In genomic region chr10:81327959-81328358, GRCm38 (mm10) we compare ENCODE assay signal across 8 mouse cellular contexts. TPM values are rescaled to one million over a fixed set of nuclear protein-coding genes. Genes with fewer than 3 reads are reported as not detected.
DNase-seq lines count a peak whose midpoint lies in the region; ATAC-seq and TF ChIP-seq lines count a peak whose summit lies in the region.
"Had no signal": no experiment of that assay in that cellular context is flagged by ENCODE, and none has a peak within 500 bp of the region (broad histone marks: within the 10 kb centered on the region; RNA-seq: fewer than 3 reads in every experiment).

No protein-coding gene starts in this region.

- no peak overlapping the region for H3K9ac ChIP-seq in lung, embryonic 14.5 days
- H3K9ac ChIP-seq in heart, embryonic 13.5 days = peak overlapping the region; percentile 78
- H3K9ac ChIP-seq in kidney, embryonic 16.5 days (replicated peaks; ENCODE audit: low read length) = 0 out of 2 replicates have a peak overlapping the region, but pooled peaks have one; percentile 3

- peak overlapping the region; percentile 95 for H3K27ac ChIP-seq in lung, embryonic 14.5 days (ENCODE audit: low read depth)
- H3K27ac ChIP-seq in heart, embryonic 13.5 days (replicated peaks) = peak overlapping the region; percentile 96
- H3K27ac ChIP-seq in kidney, embryonic 16.5 days (ENCODE audit: low read length) = peak overlapping the region; percentile 89

- H3K4me3 ChIP-seq in lung, embryonic 14.5 days (ENCODE audit: low read depth, low read length) = 0 out of 2 replicates have a peak overlapping the region, but pooled peaks have one; percentile 19
- H3K4me3 ChIP-seq in heart, embryonic 13.5 days = no peak overlapping the region
- no peak overlapping the region for H3K4me3 ChIP-seq in kidney, embryonic 16.5 days (ENCODE audit: low read length)

- no peaks in the 10 kb centered on the region for H3K9me3 ChIP-seq in lung, embryonic 14.5 days (ENCODE audit: low read depth, low read length)
- H3K9me3 ChIP-seq in heart, embryonic 13.5 days = no peaks in the 10 kb centered on the region
- no peaks in the 10 kb centered on the region for H3K9me3 ChIP-seq in kidney, embryonic 16.5 days (ENCODE audit: low read length)

- peak; percentile 1; the same call in 1 of the 2 replicates for ATAC-seq in lung, embryonic 14.5 days (ENCODE audit: insufficient read depth)
- no peak for ATAC-seq in heart, embryonic 13.5 days (ENCODE audit: extremely low read depth, insufficient number of reproducible peaks, low FRiP score, low TSS enrichment)
- ATAC-seq in kidney, embryonic 16.5 days (ENCODE audit: low FRiP score, low TSS enrichment) = no peak
- ATAC-seq in megakaryocyte-erythroid progenitor cell, adult 5-6 weeks (replicated peaks; ENCODE audit: low FRiP score, low TSS enrichment, poor library complexity, severe bottlenecking) = 0 out of 2 replicates have a peak, but pooled peaks have one; percentile 6
- no peak for ATAC-seq in frontal cortex, adult (ENCODE audit: low TSS enrichment)

- 20% methylated on average over 2 of the region's 2 CpGs for WGBS in lung, embryonic 14.5 days
- WGBS in heart, embryonic 13.5 days = 12% methylated on average over 2 of the region's 2 CpGs
- WGBS in kidney, embryonic 16.5 days = 12% methylated on average over 2 of the region's 2 CpGs

- peaks cover 9% of the 10 kb centered on the region for H3K27me3 ChIP-seq in lung, embryonic 14.5 days (ENCODE audit: insufficient read depth, low read length)
- H3K27me3 ChIP-seq in heart, embryonic 13.5 days (replicated peaks) = peaks cover 9% of the 10 kb centered on the region
- 0 out of 2 replicates have a peak, but pooled peaks cover 3% of the 10 kb centered on the region for H3K27me3 ChIP-seq in kidney, embryonic 16.5 days (ENCODE audit: insufficient read depth, low read length)

- no peak for TF ChIP-seq CTCF in lung, embryonic 14.5 days (IDR thresholded peaks at IDR 0.05; ENCODE audit: low read depth)

- H3K36me3 ChIP-seq in lung, embryonic 14.5 days (ENCODE audit: insufficient read depth) = peaks cover 41% of the 10 kb centered on the region
- peaks cover 49% of the 10 kb centered on the region for H3K36me3 ChIP-seq in heart, embryonic 13.5 days
- peaks cover 43% of the 10 kb centered on the region for H3K36me3 ChIP-seq in kidney, embryonic 16.5 days (ENCODE audit: insufficient read depth, low read length)

- no peak for DNase-seq in lung, embryonic 14.5 days
- DNase-seq in lung, postnatal 14 days = no peak
- DNase-seq in left cerebral cortex, adult 11 months (ENCODE audit: low spot score) = no peak

- H3K4me1 ChIP-seq in lung, embryonic 14.5 days (ENCODE audit: insufficient read depth) = peaks cover 28% of the 10 kb centered on the region
- peaks cover 66% of the 10 kb centered on the region for H3K4me1 ChIP-seq in heart, embryonic 13.5 days
- H3K4me1 ChIP-seq in kidney, embryonic 16.5 days (ENCODE audit: insufficient read depth, low read length) = peaks cover 29% of the 10 kb centered on the region

- peak overlapping the region; percentile 51; the same call in 1 of the 2 replicates for H3K4me2 ChIP-seq in lung, embryonic 14.5 days
- peak overlapping the region; percentile 63 for H3K4me2 ChIP-seq in heart, embryonic 13.5 days
- H3K4me2 ChIP-seq in kidney, embryonic 16.5 days (replicated peaks; ENCODE audit: low read depth, low read length) = peak overlapping the region; percentile 34; the same call in 1 of the 2 replicates

RNA-seq across cellular contexts. Expression of gene Tbxa2r, which starts 0.6 kb away (rescaled TPM):
- 13.6 and 15.0 TPM in 2 replicates for polyA plus RNA-seq in lung, embryonic 14.5 days (2014; fragmentation: Nextera tagmentation; extraction: Ambion mirVana)
- polyA plus RNA-seq in heart, embryonic 13.5 days (2015; fragmentation: Nextera tagmentation; extraction: Ambion mirVana) = 13.6 and 14.7 TPM in 2 replicates
- 19.7 and 20.2 TPM in 2 replicates for polyA plus RNA-seq in kidney, embryonic 16.5 days (2015; fragmentation: Nextera tagmentation; extraction: Ambion mirVana)
- 0.66 and 2.3 TPM in 2 replicates for total RNA-seq in megakaryocyte-erythroid progenitor cell, adult 5-6 weeks (2014; fragmentation: Nextera tagmentation)
- 0.52 TPM in 1 of 2 replicates, not detected in the other for total RNA-seq in megakaryocyte-erythroid progenitor cell, adult 5-6 weeks (2017)

RNA-seq across cellular contexts. Expression of gene Cactin, which starts 7.1 kb away (rescaled TPM):
- 34.3 and 42.9 TPM in 2 replicates for polyA plus RNA-seq in lung, embryonic 14.5 days (2014; fragmentation: Nextera tagmentation; extraction: Ambion mirVana)
- 25.6 and 28.2 TPM in 2 replicates for polyA plus RNA-seq in heart, embryonic 13.5 days (2015; fragmentation: Nextera tagmentation; extraction: Ambion mirVana)
- 42.3 and 43.2 TPM in 2 replicates for polyA plus RNA-seq in kidney, embryonic 16.5 days (2015; fragmentation: Nextera tagmentation; extraction: Ambion mirVana)
- 26.4 and 46.2 TPM in 2 replicates for total RNA-seq in megakaryocyte-erythroid progenitor cell, adult 5-6 weeks (2014; fragmentation: Nextera tagmentation)
- total RNA-seq in megakaryocyte-erythroid progenitor cell, adult 5-6 weeks (2017) = 30.4 and 33.4 TPM in 2 replicates

RNA-seq across cellular contexts. Expression of gene Gipc3, which starts 15.1 kb away (rescaled TPM):
- 0.05 and 0.08 TPM in 2 replicates for polyA plus RNA-seq in lung, embryonic 14.5 days (2014; fragmentation: Nextera tagmentation; extraction: Ambion mirVana)
- polyA plus RNA-seq in heart, embryonic 13.5 days (2015; fragmentation: Nextera tagmentation; extraction: Ambion mirVana) = 0.06 TPM in 1 of 2 replicates, not detected in the other
- 0.09 TPM in 2 replicates for polyA plus RNA-seq in kidney, embryonic 16.5 days (2015; fragmentation: Nextera tagmentation; extraction: Ambion mirVana)
- not detected in 2 replicates for total RNA-seq in megakaryocyte-erythroid progenitor cell, adult 5-6 weeks (2014; fragmentation: Nextera tagmentation)
- total RNA-seq in megakaryocyte-erythroid progenitor cell, adult 5-6 weeks (2017) = not detected in 2 replicates
- polyA plus RNA-seq: limb, embryonic 11.5 days had no signal

RNA-seq across cellular contexts. Expression of gene Hmg20b, which starts 22.3 kb away (rescaled TPM):
- polyA plus RNA-seq in lung, embryonic 14.5 days (2014; fragmentation: Nextera tagmentation; extraction: Ambion mirVana) = 98.7 and 105 TPM in 2 replicates
- 81.9 and 90.9 TPM in 2 replicates for polyA plus RNA-seq in heart, embryonic 13.5 days (2015; fragmentation: Nextera tagmentation; extraction: Ambion mirVana)
- polyA plus RNA-seq in kidney, embryonic 16.5 days (2015; fragmentation: Nextera tagmentation; extraction: Ambion mirVana) = 90.6 and 94.5 TPM in 2 replicates
- total RNA-seq in megakaryocyte-erythroid progenitor cell, adult 5-6 weeks (2014; fragmentation: Nextera tagmentation) = 25.7 and 37.6 TPM in 2 replicates
- 44.2 and 61.1 TPM in 2 replicates for total RNA-seq in megakaryocyte-erythroid progenitor cell, adult 5-6 weeks (2017)

RNA-seq across cellular contexts. Expression of gene Mfsd12, which starts 29.3 kb away (rescaled TPM):
- 7.7 and 8.5 TPM in 2 replicates for polyA plus RNA-seq in lung, embryonic 14.5 days (2014; fragmentation: Nextera tagmentation; extraction: Ambion mirVana)
- polyA plus RNA-seq in heart, embryonic 13.5 days (2015; fragmentation: Nextera tagmentation; extraction: Ambion mirVana) = 10.7 and 11.1 TPM in 2 replicates
- 9.8 and 12.5 TPM in 2 replicates for polyA plus RNA-seq in kidney, embryonic 16.5 days (2015; fragmentation: Nextera tagmentation; extraction: Ambion mirVana)
- 15.7 and 16.4 TPM in 2 replicates for total RNA-seq in megakaryocyte-erythroid progenitor cell, adult 5-6 weeks (2014; fragmentation: Nextera tagmentation)
- 13.9 and 14.1 TPM in 2 replicates for total RNA-seq in megakaryocyte-erythroid progenitor cell, adult 5-6 weeks (2017)

Comparison
In these comparisons a context has a peak if more than half of its experiments do, and no peak if none do; other contexts are left out.
1. ATAC-seq: peak in lung, embryonic 14.5 days (single experiment) and megakaryocyte-erythroid progenitor cell, adult 5-6 weeks (single experiment); none in heart, embryonic 13.5 days (single experiment), kidney, embryonic 16.5 days (single experiment) and frontal cortex, adult (single experiment).
2. Peak in every context shown above with its lines, with median percentiles within 50 percentile points of each other: H3K27ac ChIP-seq and H3K4me2 ChIP-seq.